Mouse (Mus musculus): ENCODE measurements around the gene Ripply1. TPM values are rescaled to one million over a fixed set of nuclear protein-coding genes. Genes with fewer than 3 reads are reported as not detected.

Ripply1 gene
- 0.68 and 1.1 TPM in 2 replicates for polyA plus RNA-seq (2016; fragmentation: Nextera tagmentation; extraction: Ambion mirVana)

- Histone ChIP-seq H3K9me3 (replicated peaks) (no peaks in the 10 kb centered on the region), H3K27ac (replicated peaks) (peak within 1 kb of the TSS; percentile 78), H3K36me3 (no peaks in the 10 kb centered on the region), H3K27me3 (ENCODE audit: low read depth, poor library complexity, severe bottlenecking) (peaks cover 96% of the 10 kb centered on the region), H3K4me1 (peaks cover 39% of the 10 kb centered on the region), H3K4me3 (no peak within 1 kb of the TSS)
- 20% methylated on average over 6 of the region's 6 CpGs for WGBS
- peak; percentile 42 for DNase-seq (ENCODE audit: low spot score)
Measured at GRCm38 (mm10) chrX:139782278-139783044, at the start of gene Ripply1. Gene Ripply1 (minus strand): TSS chrX:139782353.

GRCm38 (mm10) chrX:139828363-139829092 is 46.4 kb upstream of the Ripply1 start:
- Histone ChIP-seq H3K27ac (replicated peaks) (no peak overlapping the region), H3K9me3 (replicated peaks) (no peaks in the 10 kb centered on the region), H3K4me3 (no peak overlapping the region), H3K36me3 (0 out of 2 replicates have a peak, but pooled peaks cover 3% of the 10 kb centered on the region), H3K27me3 (ENCODE audit: low read depth, poor library complexity, severe bottlenecking) (peaks cover 73% of the 10 kb centered on the region), H3K4me1 (no peaks in the 10 kb centered on the region)
- no peak for DNase-seq (ENCODE audit: low spot score)
- WGBS, result 91% methylated on average over 6 of the region's 6 CpGs

GRCm38 (mm10) chrX:139826926-139827325 is 44.8 kb upstream of the Ripply1 start:
- WGBS, result 89% methylated on average over 4 of the region's 4 CpGs
- Histone ChIP-seq H3K36me3 (peaks cover 10% of the 10 kb centered on the region; the same call in 1 of the 2 replicates), H3K4me3 (no peak overlapping the region), H3K4me1 (no peaks in the 10 kb centered on the region), H3K9me3 (replicated peaks) (no peaks in the 10 kb centered on the region), H3K27me3 (ENCODE audit: low read depth, poor library complexity, severe bottlenecking) (peaks cover 81% of the 10 kb centered on the region), H3K27ac (replicated peaks) (no peak overlapping the region)
- DNase-seq (ENCODE audit: low spot score), result no peak

GRCm38 (mm10) chrX:139825402-139825801 is 43.2 kb upstream of the Ripply1 start:
- Histone ChIP-seq H3K36me3 (peaks cover 10% of the 10 kb centered on the region; the same call in 1 of the 2 replicates), H3K27me3 (ENCODE audit: low read depth, poor library complexity, severe bottlenecking) (peaks cover 81% of the 10 kb centered on the region), H3K4me3 (no peak overlapping the region), H3K4me1 (no peaks in the 10 kb centered on the region), H3K9me3 (replicated peaks) (no peaks in the 10 kb centered on the region), H3K27ac (replicated peaks) (no peak overlapping the region)
- WGBS, result 81% methylated on average over 1 of the region's 1 CpGs
- no peak for DNase-seq (ENCODE audit: low spot score)

GRCm38 (mm10) chrX:139815201-139815600 is 33.0 kb upstream of the Ripply1 start:
- H3K4me1 ChIP-seq, result peaks cover 11% of the 10 kb centered on the region; the same call in 1 of the 2 replicates
- H3K4me3 ChIP-seq, result no peak overlapping the region
- H3K36me3 ChIP-seq, result no peaks in the 10 kb centered on the region
- no peak for DNase-seq (ENCODE audit: low spot score)
- WGBS, result 87% methylated on average over 5 of the region's 5 CpGs
- H3K9me3 ChIP-seq (replicated peaks), result no peaks in the 10 kb centered on the region
- H3K27me3 ChIP-seq (ENCODE audit: low read depth, poor library complexity, severe bottlenecking), result peaks cover 97% of the 10 kb centered on the region
- H3K27ac ChIP-seq (replicated peaks), result no peak overlapping the region

GRCm38 (mm10) chrX:139814018-139814635 is 32.0 kb upstream of the Ripply1 start:
- Histone ChIP-seq H3K27me3 (ENCODE audit: low read depth, poor library complexity, severe bottlenecking) (peaks cover 97% of the 10 kb centered on the region), H3K27ac (replicated peaks) (no peak overlapping the region), H3K36me3 (no peaks in the 10 kb centered on the region), H3K9me3 (replicated peaks) (no peaks in the 10 kb centered on the region), H3K4me3 (no peak overlapping the region), H3K4me1 (peaks cover 11% of the 10 kb centered on the region; the same call in 1 of the 2 replicates)
- WGBS, result 85% methylated on average over 8 of the region's 8 CpGs
- no peak for DNase-seq (ENCODE audit: low spot score)

GRCm38 (mm10) chrX:139813299-139814002 is 31.3 kb upstream of the Ripply1 start:
- H3K4me3 ChIP-seq, result no peak overlapping the region
- H3K4me1 ChIP-seq, result peaks cover 14% of the 10 kb centered on the region
- H3K27me3 ChIP-seq (ENCODE audit: low read depth, poor library complexity, severe bottlenecking), result peaks cover 97% of the 10 kb centered on the region
- H3K36me3 ChIP-seq, result no peaks in the 10 kb centered on the region
- 75% methylated on average over 9 of the region's 9 CpGs for WGBS
- no peak for DNase-seq (ENCODE audit: low spot score)
- H3K9me3 ChIP-seq (replicated peaks), result no peaks in the 10 kb centered on the region
- no peak overlapping the region for H3K27ac ChIP-seq (replicated peaks)

GRCm38 (mm10) chrX:139812636-139813298 is 30.6 kb upstream of the Ripply1 start:
- WGBS, result 68% methylated on average over 3 of the region's 3 CpGs
- Histone ChIP-seq H3K27me3 (ENCODE audit: low read depth, poor library complexity, severe bottlenecking) (peaks cover 99% of the 10 kb centered on the region), H3K9me3 (replicated peaks) (no peaks in the 10 kb centered on the region)

GRCm38 (mm10) chrX:139808501-139808900 is 26.3 kb upstream of the Ripply1 start:
- no peak for DNase-seq (ENCODE audit: low spot score)
- 86% methylated on average over 10 of the region's 10 CpGs for WGBS
- Histone ChIP-seq H3K36me3 (no peaks in the 10 kb centered on the region), H3K4me1 (peaks cover 23% of the 10 kb centered on the region), H3K27ac (replicated peaks) (0 out of 2 replicates have a peak overlapping the region, but pooled peaks have one; percentile 6), H3K9me3 (replicated peaks) (no peaks in the 10 kb centered on the region), H3K4me3 (no peak overlapping the region), H3K27me3 (ENCODE audit: low read depth, poor library complexity, severe bottlenecking) (peaks cover 99% of the 10 kb centered on the region)

More at GRCm38 (mm10) chrX:139812636-139813298, 30.6 kb upstream of the Ripply1 start:
- DNase-seq (ENCODE audit: low spot score), result no peak
- H3K4me3 ChIP-seq, result no peak overlapping the region
- H3K36me3 ChIP-seq, result no peaks in the 10 kb centered on the region
- peaks cover 21% of the 10 kb centered on the region for H3K4me1 ChIP-seq
- H3K27ac ChIP-seq (replicated peaks), result no peak overlapping the region

GRCm38 (mm10) chrX:139808085-139808484 is 25.9 kb upstream of the Ripply1 start:
- WGBS, result 50% methylated on average over 4 of the region's 4 CpGs
- Histone ChIP-seq H3K9me3 (replicated peaks) (no peaks in the 10 kb centered on the region), H3K4me3 (no peak overlapping the region), H3K36me3 (no peaks in the 10 kb centered on the region), H3K27me3 (ENCODE audit: low read depth, poor library complexity, severe bottlenecking) (peaks cover 99% of the 10 kb centered on the region), H3K4me1 (peaks cover 19% of the 10 kb centered on the region), H3K27ac (replicated peaks) (no peak overlapping the region)
- peak; percentile 43 for DNase-seq (ENCODE audit: low spot score)

- no peak for DNase-seq (ENCODE audit: low spot score)
- no peak overlapping the region for H3K4me3 ChIP-seq
- H3K4me1 ChIP-seq, result peaks cover 14% of the 10 kb centered on the region
- peaks cover 99% of the 10 kb centered on the region for H3K27me3 ChIP-seq (ENCODE audit: low read depth, poor library complexity, severe bottlenecking)
- H3K27ac ChIP-seq (replicated peaks), result no peak overlapping the region
- no peaks in the 10 kb centered on the region for H3K36me3 ChIP-seq
- no peaks in the 10 kb centered on the region for H3K9me3 ChIP-seq (replicated peaks)
- 62% methylated on average over 2 of the region's 2 CpGs for WGBS
Measured at GRCm38 (mm10) chrX:139807391-139807790, 25.2 kb upstream of the Ripply1 start.

- no peak overlapping the region for H3K27ac ChIP-seq (replicated peaks)
- no peaks in the 10 kb centered on the region for H3K36me3 ChIP-seq
- no peaks in the 10 kb centered on the region for H3K9me3 ChIP-seq (replicated peaks)
- no peak for DNase-seq (ENCODE audit: low spot score)
- H3K4me1 ChIP-seq, result peaks cover 14% of the 10 kb centered on the region
- 94% methylated on average over 4 of the region's 4 CpGs for WGBS
- peaks cover 99% of the 10 kb centered on the region for H3K27me3 ChIP-seq (ENCODE audit: low read depth, poor library complexity, severe bottlenecking)
- H3K4me3 ChIP-seq, result no peak overlapping the region
Measured at GRCm38 (mm10) chrX:139805918-139806317, 23.8 kb upstream of the Ripply1 start.
